Mouse (Mus musculus) MEL (cell line): ENCODE data around the gene Nid1.
"Not testable (repeated sequence)": the region's sequence is repeated elsewhere in the genome, so short reads cannot be mapped to it uniquely, and the experiment has no call there.

Experiments used
- CTCF ChIP-seq, 3 experiments: IDR thresholded peaks in 2 of 3; conservative IDR thresholded peaks in 1 of 3; 2 replicates each; pipeline ENCODE4 v1.5.1; 2011 to 2012; ENCODE audit warnings: low read length in 3 of 3, low read depth in 2 of 3, mild to moderate bottlenecking in 2 of 3, improper control_type of control experiment in 1 of 3, inconsistent platforms in 1 of 3, mixed read lengths in 1 of 3, moderate library complexity in 1 of 3; ENCODE audit not compliant: control insufficient read depth in 1 of 3, insufficient read depth in 1 of 3, poor library complexity in 1 of 3, severe bottlenecking in 1 of 3
- E2F4 ChIP-seq: IDR thresholded peaks from 2 replicates; pipeline ENCODE4 v1.6.1; 2011; ENCODE audit warnings: low read depth, low read length, improper control_type of control experiment, borderline replicate concordance
- EP300 ChIP-seq, 2 experiments: IDR thresholded peaks; 2 replicates each; pipeline ENCODE4 v1.6.1; 2011; ENCODE audit warnings: improper control_type of control experiment in 2 of 2, low read length in 2 of 2, low read depth in 1 of 2, mild to moderate bottlenecking in 1 of 2
- ETS1 ChIP-seq: IDR thresholded peaks from 2 replicates; pipeline ENCODE4 v1.6.1; 2012; ENCODE audit warnings: low read depth, mild to moderate bottlenecking, inconsistent platforms, low read length, improper control_type of control experiment, moderate library complexity
- GATA1 ChIP-seq: IDR thresholded peaks from 2 replicates; pipeline ENCODE4 v1.6.1; 2011; ENCODE audit warnings: low read depth, low read length, improper control_type of control experiment
- HCFC1 ChIP-seq: IDR thresholded peaks from 2 replicates; pipeline ENCODE4 v1.6.1; 2012; ENCODE audit warnings: low read depth, mild to moderate bottlenecking, inconsistent platforms, low read length, improper control_type of control experiment, moderate library complexity
- MAX ChIP-seq: IDR thresholded peaks from 2 replicates; pipeline ENCODE4 v1.6.1; 2011; ENCODE audit warnings: low read length, improper control_type of control experiment
- POLR2A ChIP-seq, 2 experiments: IDR thresholded peaks; 2 replicates each; pipeline ENCODE4 v1.6.1; 2011 to 2012; ENCODE audit warnings: low read length in 2 of 2, mild to moderate bottlenecking in 2 of 2, control low read depth in 1 of 2, improper control_type of control experiment in 1 of 2, low read depth in 1 of 2, moderate library complexity in 1 of 2; ENCODE audit not compliant: control insufficient read depth in 1 of 2, insufficient read depth in 1 of 2, poor library complexity in 1 of 2
- POLR2AphosphoS2 ChIP-seq: IDR thresholded peaks from 2 replicates; pipeline ENCODE4 v1.6.1; 2011; ENCODE audit warnings: low read length, improper control_type of control experiment
- SMC3 ChIP-seq: IDR thresholded peaks from 2 replicates; pipeline ENCODE4 v1.6.1; 2011; ENCODE audit warnings: low read depth, low read length, improper control_type of control experiment
- UBTF ChIP-seq: IDR thresholded peaks from 2 replicates; pipeline ENCODE4 v1.6.1; 2012; ENCODE audit warnings: low read depth, mild to moderate bottlenecking, inconsistent platforms, low read length, improper control_type of control experiment, moderate library complexity, borderline replicate concordance; ENCODE audit not compliant: insufficient read depth
- USF1 ChIP-seq: IDR thresholded peaks from 2 replicates; pipeline ENCODE4 v1.6.1; 2014; ENCODE audit warnings: low read depth, mild to moderate bottlenecking, inconsistent platforms, low read length, improper control_type of control experiment, moderate library complexity

DNA sequence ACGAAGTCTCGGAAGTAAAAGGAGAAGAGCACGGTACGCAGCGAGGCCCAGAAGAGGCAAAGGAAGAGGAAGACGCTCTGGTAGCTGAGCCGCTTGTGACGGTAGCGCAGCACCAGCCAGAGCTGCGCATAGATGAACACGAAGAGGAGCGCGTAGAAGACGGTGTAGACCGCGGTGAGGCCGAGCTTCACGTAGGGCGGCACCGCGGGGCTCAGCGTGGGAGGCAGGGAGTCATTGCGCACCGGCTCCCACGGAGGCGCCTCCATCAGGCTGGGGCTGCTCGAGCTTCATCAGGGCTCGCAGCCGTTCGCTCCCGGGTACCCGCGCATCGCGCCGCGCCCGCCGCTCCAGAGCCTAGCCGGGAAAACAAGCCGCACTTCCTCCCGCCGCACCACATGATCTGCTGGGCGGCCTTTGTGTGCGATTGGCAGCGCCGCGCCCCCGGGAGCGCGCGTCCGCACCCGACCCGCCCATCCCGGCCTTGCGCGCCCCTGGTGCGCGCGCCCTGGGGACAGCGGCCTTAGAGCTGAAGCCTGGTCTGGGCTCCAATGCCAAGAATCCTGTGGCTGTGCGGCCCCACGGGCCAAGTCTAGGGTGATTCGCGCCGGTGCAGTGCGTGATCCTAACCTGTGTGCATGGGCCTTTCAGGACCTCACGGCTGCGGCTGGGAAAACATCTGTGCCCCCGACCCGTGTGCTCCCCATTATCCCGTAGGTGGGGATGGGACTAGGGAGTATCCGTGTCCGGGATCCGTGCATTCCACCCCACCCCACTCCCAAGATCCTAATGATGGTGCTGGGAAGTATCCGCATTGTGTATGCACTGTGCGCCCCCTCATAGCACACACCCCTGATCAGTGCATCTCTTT is 43.9 kb upstream of the Nid1 start, which contains the start of gene Gpr137b:
- not testable (repeated sequence) for TF ChIP-seq POLR2A (IDR thresholded peaks at IDR 0.05; ENCODE audit: control insufficient read depth in 1 of 2, insufficient read depth in 1 of 2, low read depth in 1 of 2, low read length in 2 of 2, poor library complexity in 1 of 2); EP300 (IDR thresholded peaks at IDR 0.05; ENCODE audit: low read depth in 1 of 2, low read length in 2 of 2); HCFC1; POLR2AphosphoS2; USF1; UBTF; MAX; CTCF (IDR thresholded peaks at IDR 0.05 in 2 of 3, conservative IDR thresholded peaks at IDR 0.05 in 1 of 3; ENCODE audit: control insufficient read depth in 1 of 3, insufficient read depth in 1 of 3, low read depth in 2 of 3, low read length in 3 of 3, poor library complexity in 1 of 3, severe bottlenecking in 1 of 3); SMC3; GATA1; E2F4; ETS1
